Mouse (Mus musculus) gastrocnemius, postnatal 36 days (tissue): Measurements from ENCODE around the gene Fancd2. TPM values are rescaled to one million over a fixed set of nuclear protein-coding genes. Genes with fewer than 3 reads are reported as not detected.

Source experiments
- microRNA-seq, 2 experiments: library from miRNA; unstranded; fragments of <30 nt; microRNA quantifications; one replicate each; pipeline ENCODE4 v1.2.0; 2021
- total RNA-seq, 2 experiments: library from RNA; stranded (reverse); gene quantifications; 2 replicates each; pipeline ENCODE4 v1.2.3; 2021

The Fancd2 gene
- total RNA-seq, 2 experiments from 2014 or later = 0.20 to 0.30 TPM

Small RNA genes lying within 50 kb of the gene (microRNA-seq; reads per million reads assigned to microRNA genes)
- gene Gm23365 = 0 reads per million in 2 experiments

Other genes with a start within 250 kb of the Fancd2 start
- not detected for gene Cpne9, start 249.4 kb upstream of the Fancd2 start, total RNA-seq
- gene Brpf1, start 224.5 kb upstream of the Fancd2 start, total RNA-seq = 10 to 100 TPM in 1 of 2 experiments, 1 to 10 TPM in 1; 8.3 to 10.5 TPM
- gene Ogg1, start 204.7 kb upstream of the Fancd2 start, total RNA-seq = 1 to 10 TPM; 4.1 to 5.1 TPM
- gene Camk1, start 187.7 kb upstream of the Fancd2 start, total RNA-seq = 10 to 100 TPM; 35.9 to 37.7 TPM
- 10 to 100 TPM; 11.5 to 13.3 TPM for gene Tada3, start 153.8 kb upstream of the Fancd2 start, total RNA-seq
- gene Arpc4, start 153.6 kb upstream of the Fancd2 start, total RNA-seq = 10 to 100 TPM; 49.1 to 50.7 TPM
- under 1 TPM; 0.42 to 0.66 TPM for gene Ttll3, start 142.4 kb upstream of the Fancd2 start, total RNA-seq
- 1 to 10 TPM; 8.1 to 8.9 TPM for gene Rpusd3, start 112.3 kb upstream of the Fancd2 start, total RNA-seq
- 10 to 100 TPM in 1 of 2 experiments, 1 to 10 TPM in 1; 3.7 to 14.3 TPM for gene Cidec, start 95.9 kb upstream of the Fancd2 start, total RNA-seq
- gene Jagn1, start 89.1 kb upstream of the Fancd2 start, total RNA-seq = 10 to 100 TPM; 24.8 to 27.9 TPM
- gene Il17re, start 73.2 kb upstream of the Fancd2 start, total RNA-seq = under 1 TPM; 0.13 to 0.15 TPM
- gene Il17rc, start 60.3 kb upstream of the Fancd2 start, total RNA-seq = 1 to 10 TPM; 3.8 to 5.1 TPM
- gene Creld1, start 48.4 kb upstream of the Fancd2 start, total RNA-seq = 10 to 100 TPM; 39.1 to 49.8 TPM
- gene Prrt3, start 29.8 kb upstream of the Fancd2 start, total RNA-seq = not detected
- 10 to 100 TPM; 52.9 to 55.7 TPM for gene Emc3, start within 50 bp of the Fancd2 start, total RNA-seq
- gene Fancd2os, start 69.0 kb downstream of the Fancd2 start, total RNA-seq = not detected
- 10 to 100 TPM; 36.3 to 37.5 TPM for gene Brk1, start 73.1 kb downstream of the Fancd2 start, total RNA-seq
- gene Vhl, start 92.3 kb downstream of the Fancd2 start, total RNA-seq = 1 to 10 TPM; 3.5 to 4.5 TPM
- 1 to 10 TPM; 3.1 to 3.9 TPM for gene Irak2, start 106.8 kb downstream of the Fancd2 start, total RNA-seq
- 10 to 100 TPM; 30.5 to 39.6 TPM for gene Tatdn2, start 165.4 kb downstream of the Fancd2 start, total RNA-seq
- gene Ghrl, start 188.2 kb downstream of the Fancd2 start, total RNA-seq = not detected
- gene Sec13, start 209.1 kb downstream of the Fancd2 start, total RNA-seq = 10 to 100 TPM; 61.1 to 64.3 TPM